Mouse (Mus musculus): ENCODE measurements around the gene Vps26a. TPM values are rescaled to one million over a fixed set of nuclear protein-coding genes. Genes with fewer than 3 reads are reported as not detected.

The Vps26a gene
- polyA plus RNA-seq, 1 experiment from 2014 or later = 79.0 TPM

GRCm38 (mm10) chr10:62509032-62509656 is 22.5 kb upstream of the Vps26a start:
- H3K4me2 ChIP-seq = no peak overlapping the region
- 53% methylated on average over 11 of the region's 11 CpGs for WGBS
- no peak for ATAC-seq (ENCODE audit: borderline replicate concordance, extremely low read depth, low FRiP score, low TSS enrichment)
- no peak overlapping the region for H3K9ac ChIP-seq
- peaks cover 8% of the 10 kb centered on the region; the same call in 1 of the 2 replicates for H3K27me3 ChIP-seq
- no peaks in the 10 kb centered on the region for H3K9me3 ChIP-seq
- peaks cover 12% of the 10 kb centered on the region; the same call in 1 of the 2 replicates for H3K4me1 ChIP-seq
- H3K27ac ChIP-seq = peak overlapping the region; percentile 69
- H3K4me3 ChIP-seq = no peak overlapping the region
- no peaks in the 10 kb centered on the region for H3K36me3 ChIP-seq

GRCm38 (mm10) chr10:62508459-62508858 is 21.9 kb upstream of the Vps26a start:
- WGBS = 2% methylated on average over 11 of the region's 11 CpGs
- Histone ChIP-seq H3K9ac (no peak overlapping the region), H3K9me3 (no peaks in the 10 kb centered on the region), H3K4me1 (peaks cover 12% of the 10 kb centered on the region; the same call in 1 of the 2 replicates), H3K27me3 (peaks cover 8% of the 10 kb centered on the region; the same call in 1 of the 2 replicates), H3K27ac (peak overlapping the region; percentile 69), H3K4me2 (peak overlapping the region; percentile 65), H3K4me3 (peak overlapping the region; percentile 34), H3K36me3 (no peaks in the 10 kb centered on the region)
- ATAC-seq (ENCODE audit: borderline replicate concordance, extremely low read depth, low FRiP score, low TSS enrichment) = no peak

- H3K4me3 ChIP-seq = peak overlapping the region; percentile 34
- H3K4me2 ChIP-seq = peak overlapping the region; percentile 65
- H3K9ac ChIP-seq = no peak overlapping the region
- H3K27me3 ChIP-seq = peaks cover 8% of the 10 kb centered on the region; the same call in 1 of the 2 replicates
- 8% methylated on average over 18 of the region's 18 CpGs for WGBS
- ATAC-seq (ENCODE audit: borderline replicate concordance, extremely low read depth, low FRiP score, low TSS enrichment) = no peak
- H3K4me1 ChIP-seq = peaks cover 12% of the 10 kb centered on the region; the same call in 1 of the 2 replicates
- H3K36me3 ChIP-seq = no peaks in the 10 kb centered on the region
- peak overlapping the region; percentile 69 for H3K27ac ChIP-seq
- H3K9me3 ChIP-seq = no peaks in the 10 kb centered on the region
These were observed 21.1 kb upstream of the Vps26a start for GRCm38 (mm10) chr10:62507591-62508308.

- H3K36me3 ChIP-seq = no peaks in the 10 kb centered on the region
- peaks cover 8% of the 10 kb centered on the region; the same call in 1 of the 2 replicates for H3K27me3 ChIP-seq
- no peak overlapping the region; the same call in 1 of the 2 replicates for H3K4me2 ChIP-seq
- no peaks in the 10 kb centered on the region for H3K9me3 ChIP-seq
- H3K4me3 ChIP-seq = no peak overlapping the region
- no peak for ATAC-seq (ENCODE audit: borderline replicate concordance, extremely low read depth, low FRiP score, low TSS enrichment)
- H3K4me1 ChIP-seq = peaks cover 12% of the 10 kb centered on the region; the same call in 1 of the 2 replicates
- H3K27ac ChIP-seq = no peak overlapping the region
- H3K9ac ChIP-seq = no peak overlapping the region
- 88% methylated on average over 4 of the region's 4 CpGs for WGBS
These were observed 20.5 kb upstream of the Vps26a start for GRCm38 (mm10) chr10:62507071-62507470.

GRCm38 (mm10) chr10:62506019-62506556 is 19.5 kb upstream of the Vps26a start:
- Histone ChIP-seq H3K4me3 (no peak overlapping the region), H3K9me3 (no peaks in the 10 kb centered on the region), H3K4me1 (peaks cover 12% of the 10 kb centered on the region; the same call in 1 of the 2 replicates), H3K4me2 (no peak overlapping the region), H3K27me3 (peaks cover 8% of the 10 kb centered on the region; the same call in 1 of the 2 replicates), H3K36me3 (no peaks in the 10 kb centered on the region), H3K27ac (no peak overlapping the region), H3K9ac (no peak overlapping the region)
- WGBS = 70% methylated on average over 17 of the region's 17 CpGs
- ATAC-seq (ENCODE audit: borderline replicate concordance, extremely low read depth, low FRiP score, low TSS enrichment) = no peak

GRCm38 (mm10) chr10:62505224-62505983 is 18.8 kb upstream of the Vps26a start:
- ATAC-seq (ENCODE audit: borderline replicate concordance, extremely low read depth, low FRiP score, low TSS enrichment) = no peak
- H3K36me3 ChIP-seq = no peaks in the 10 kb centered on the region
- no peak overlapping the region for H3K4me3 ChIP-seq
- H3K9ac ChIP-seq = no peak overlapping the region
- 75% methylated on average over 9 of the region's 9 CpGs for WGBS
- H3K27me3 ChIP-seq = peaks cover 8% of the 10 kb centered on the region; the same call in 1 of the 2 replicates
- H3K27ac ChIP-seq = no peak overlapping the region
- H3K4me2 ChIP-seq = no peak overlapping the region
- H3K4me1 ChIP-seq = peaks cover 12% of the 10 kb centered on the region; the same call in 1 of the 2 replicates
- H3K9me3 ChIP-seq = no peaks in the 10 kb centered on the region

- no peak overlapping the region for H3K4me3 ChIP-seq
- no peak for ATAC-seq (ENCODE audit: borderline replicate concordance, extremely low read depth, low FRiP score, low TSS enrichment)
- H3K4me2 ChIP-seq = no peak overlapping the region
- no peaks in the 10 kb centered on the region for H3K36me3 ChIP-seq
- H3K27me3 ChIP-seq = peaks cover 8% of the 10 kb centered on the region; the same call in 1 of the 2 replicates
- no peak overlapping the region for H3K27ac ChIP-seq
- H3K4me1 ChIP-seq = peaks cover 12% of the 10 kb centered on the region; the same call in 1 of the 2 replicates
- H3K9ac ChIP-seq = no peak overlapping the region
- WGBS = 54% methylated on average over 12 of the region's 12 CpGs
- H3K9me3 ChIP-seq = no peaks in the 10 kb centered on the region
These were observed 17.4 kb upstream of the Vps26a start for GRCm38 (mm10) chr10:62503836-62504628.

GRCm38 (mm10) chr10:62503353-62503752 is 16.7 kb upstream of the Vps26a start:
- Histone ChIP-seq H3K4me3 (no peak overlapping the region), H3K27me3 (peaks cover 4% of the 10 kb centered on the region; the same call in 1 of the 2 replicates), H3K4me2 (no peak overlapping the region), H3K9me3 (no peaks in the 10 kb centered on the region), H3K27ac (no peak overlapping the region), H3K4me1 (peaks cover 10% of the 10 kb centered on the region; the same call in 1 of the 2 replicates), H3K9ac (no peak overlapping the region), H3K36me3 (no peaks in the 10 kb centered on the region)
- ATAC-seq (ENCODE audit: borderline replicate concordance, extremely low read depth, low FRiP score, low TSS enrichment) = no peak
- 50% methylated on average over 4 of the region's 4 CpGs for WGBS

- H3K4me2 ChIP-seq = no peak overlapping the region
- H3K9ac ChIP-seq = no peak overlapping the region
- 70% methylated on average over 7 of the region's 7 CpGs for WGBS
- ATAC-seq (ENCODE audit: borderline replicate concordance, extremely low read depth, low FRiP score, low TSS enrichment) = no peak
- no peak overlapping the region for H3K4me3 ChIP-seq
- H3K27ac ChIP-seq = no peak overlapping the region
- H3K27me3 ChIP-seq = no peaks in the 10 kb centered on the region; the same call in 1 of the 2 replicates
- H3K4me1 ChIP-seq = no peaks in the 10 kb centered on the region
- H3K36me3 ChIP-seq = no peaks in the 10 kb centered on the region
- no peaks in the 10 kb centered on the region for H3K9me3 ChIP-seq
These were observed 15.3 kb upstream of the Vps26a start for GRCm38 (mm10) chr10:62501951-62502350.

GRCm38 (mm10) chr10:62500916-62501615 is 14.5 kb upstream of the Vps26a start:
- H3K4me3 ChIP-seq = no peak overlapping the region
- H3K27ac ChIP-seq = no peak overlapping the region
- H3K4me1 ChIP-seq = no peaks in the 10 kb centered on the region
- 81% methylated on average over 9 of the region's 9 CpGs for WGBS
- no peak overlapping the region for H3K4me2 ChIP-seq
- H3K27me3 ChIP-seq = no peaks in the 10 kb centered on the region
- no peak for ATAC-seq (ENCODE audit: borderline replicate concordance, extremely low read depth, low FRiP score, low TSS enrichment)
- no peaks in the 10 kb centered on the region for H3K9me3 ChIP-seq
- no peak overlapping the region for H3K9ac ChIP-seq
- H3K36me3 ChIP-seq = no peaks in the 10 kb centered on the region

Measured in lung, embryonic 15.5 days (tissue).